8 mouse cellular contexts compared by ENCODE assay signal in the genomic region with DNA sequence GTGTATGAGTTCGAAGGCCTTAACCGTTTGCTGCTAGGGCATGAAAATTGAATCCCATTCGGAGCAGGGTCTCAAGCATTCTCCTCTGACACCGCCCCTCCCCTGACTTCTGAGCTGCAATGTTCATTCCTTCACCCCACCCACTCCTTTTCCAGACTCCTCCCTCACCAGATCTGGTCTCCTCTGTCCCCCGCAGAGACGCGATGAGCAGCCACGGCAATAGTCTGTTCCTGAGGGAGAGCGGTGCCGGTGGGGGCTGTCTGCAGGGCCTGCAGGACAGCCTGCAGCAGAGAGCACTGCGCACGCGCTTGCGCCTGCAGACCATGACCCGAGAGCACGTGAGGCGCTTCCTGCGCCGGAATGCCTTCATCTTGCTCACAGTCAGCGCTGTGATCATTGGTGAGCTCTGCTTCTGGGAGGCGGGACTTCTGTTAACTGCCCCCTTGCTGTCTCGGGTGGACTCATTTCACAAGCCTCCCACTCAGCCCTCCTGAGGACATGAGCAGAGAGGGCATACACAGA. TPM values are rescaled to one million over a fixed set of nuclear protein-coding genes. Genes with fewer than 3 reads are reported as not detected.
DNase-seq lines count a peak whose midpoint lies in the region; ATAC-seq and TF ChIP-seq lines count a peak whose summit lies in the region.

No protein-coding gene starts in this region.

- H3K9me3 ChIP-seq in E14TG2a.4 (ENCODE audit: low read length) = no peaks in the 10 kb centered on the region
- no peaks in the 10 kb centered on the region for H3K9me3 ChIP-seq in liver, embryonic 12.5 days (replicated peaks)
- H3K9me3 ChIP-seq in neural tube, embryonic 14.5 days (ENCODE audit: control insufficient read depth, low read length) = no peaks in the 10 kb centered on the region

- peak; percentile 96 for DNase-seq in cerebellum, adult 9-11 months
- peak; percentile 44 for DNase-seq in heart, postnatal 25 days (ENCODE audit: low spot score)
- DNase-seq in kidney, postnatal 4 days = peak; percentile 77 to 89
- DNase-seq in thymus, postnatal 4 days = peak; percentile 8

- H3K4me3 ChIP-seq in E14TG2a.4 (replicated peaks; ENCODE audit: low read length) = peak overlapping the region; percentile 64
- H3K4me3 ChIP-seq in liver, embryonic 12.5 days = peak overlapping the region; percentile 28; the same call in 1 of the 2 replicates
- H3K4me3 ChIP-seq in neural tube, embryonic 14.5 days (ENCODE audit: low read depth, low read length) = peak overlapping the region; percentile 48

- H3K27ac ChIP-seq in liver, embryonic 12.5 days = no peak overlapping the region
- H3K27ac ChIP-seq in neural tube, embryonic 14.5 days (ENCODE audit: low read depth, low read length) = peak overlapping the region; percentile 89

- H3K9ac ChIP-seq in liver, embryonic 12.5 days = no peak overlapping the region
- peak overlapping the region; percentile 71 for H3K9ac ChIP-seq in neural tube, embryonic 14.5 days (replicated peaks; ENCODE audit: low read depth, low read length)

- peaks cover 28% of the 10 kb centered on the region for H3K27me3 ChIP-seq in E14TG2a.4 (ENCODE audit: insufficient read depth, low read length)
- no peaks in the 10 kb centered on the region; the same call in 1 of the 2 replicates for H3K27me3 ChIP-seq in liver, embryonic 12.5 days (replicated peaks)
- no peaks in the 10 kb centered on the region for H3K27me3 ChIP-seq in neural tube, embryonic 14.5 days (ENCODE audit: control insufficient read depth, insufficient read depth, low read length)

- peaks cover 13% of the 10 kb centered on the region for H3K4me1 ChIP-seq in E14TG2a.4 (replicated peaks; ENCODE audit: low read depth, low read length)
- H3K4me1 ChIP-seq in liver, embryonic 12.5 days = no peaks in the 10 kb centered on the region
- H3K4me1 ChIP-seq in neural tube, embryonic 14.5 days (ENCODE audit: control insufficient read depth, insufficient read depth, low read length) = 0 out of 2 replicates have a peak, but pooled peaks cover 5% of the 10 kb centered on the region

- TF ChIP-seq CTCF in E14TG2a.4 (conservative IDR thresholded peaks at IDR 0.05; ENCODE audit: low read length) = no peak

- no peaks in the 10 kb centered on the region for H3K36me3 ChIP-seq in E14TG2a.4 (ENCODE audit: insufficient read depth, low read length)
- no peaks in the 10 kb centered on the region for H3K36me3 ChIP-seq in liver, embryonic 12.5 days
- H3K36me3 ChIP-seq in neural tube, embryonic 14.5 days (ENCODE audit: control insufficient read depth, insufficient read depth, low read length) = no peaks in the 10 kb centered on the region

- peak; percentile 98 for ATAC-seq in frontal cortex, adult (ENCODE audit: low TSS enrichment)
- ATAC-seq in liver, embryonic 12.5 days = peak; percentile 54
- peak; percentile 98 for ATAC-seq in neural tube, embryonic 14.5 days (ENCODE audit: low read depth)

- intact Hi-C loops in heart, postnatal 25 days (cut with DNase I) = no loop called here

- peak overlapping the region; percentile 42 for H3K4me2 ChIP-seq in liver, embryonic 12.5 days
- peak overlapping the region; percentile 58 for H3K4me2 ChIP-seq in neural tube, embryonic 14.5 days (ENCODE audit: low read depth, low read length)

- WGBS in liver, embryonic 12.5 days (ENCODE audit: insufficient replicate concordance) = 17% methylated on average over 22 of the region's 22 CpGs
- WGBS in neural tube, embryonic 14.5 days = 5% methylated on average over 22 of the region's 22 CpGs

RNA-seq across cellular contexts. Expression of a gene that starts 7.3 kb away (rescaled TPM):
- total RNA-seq in heart, postnatal 25 days (2021) = not detected
- polyA plus RNA-seq in liver, embryonic 12.5 days (2016; fragmentation: Nextera tagmentation; extraction: Ambion mirVana) = 0.61 and 0.78 TPM in 2 replicates
- 10.3 and 10.8 TPM in 2 replicates for polyA plus RNA-seq in neural tube, embryonic 14.5 days (2014; fragmentation: Nextera tagmentation; extraction: Ambion mirVana)

RNA-seq across cellular contexts. Expression of a gene that starts 34.8 kb away (rescaled TPM):
- total RNA-seq in heart, postnatal 25 days (2021) = not detected
- polyA plus RNA-seq in liver, embryonic 12.5 days (2016; fragmentation: Nextera tagmentation; extraction: Ambion mirVana) = not detected in 2 replicates
- polyA plus RNA-seq in neural tube, embryonic 14.5 days (2014; fragmentation: Nextera tagmentation; extraction: Ambion mirVana) = 0.20 and 0.40 TPM in 2 replicates

Comparison
In these comparisons a context has a peak if more than half of its experiments do, and no peak if none do; other contexts are left out.
1. DNase-seq: peak in every context shown above with its lines; median percentile 96 in cerebellum, adult 9-11 months; 83 in kidney, postnatal 4 days; 44 in heart, postnatal 25 days; 8 in thymus, postnatal 4 days.